28 mouse cellular contexts compared by ENCODE assay signal in the genomic region with DNA sequence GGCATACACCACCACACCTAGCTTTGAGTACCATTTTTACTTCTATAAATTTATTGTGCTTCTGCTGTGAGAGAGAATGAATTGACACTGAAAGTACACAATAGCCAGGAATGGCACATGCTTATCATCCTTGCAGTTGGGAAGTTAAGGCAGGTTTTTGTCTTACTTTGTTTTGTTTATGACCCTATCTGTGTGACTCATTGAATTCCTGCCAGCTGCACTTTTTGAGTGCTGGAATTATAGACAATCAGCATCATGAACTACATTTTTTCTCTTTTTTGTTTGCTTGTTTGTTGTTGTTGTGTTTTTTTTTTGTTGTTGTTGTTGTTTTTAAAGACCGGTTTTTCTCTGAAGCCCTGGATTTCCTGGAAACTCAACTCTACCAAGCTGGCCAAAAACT. TPM values are rescaled to one million over a fixed set of nuclear protein-coding genes. Genes with fewer than 3 reads are reported as not detected.
DNase-seq lines count a peak whose midpoint lies in the region; ATAC-seq and TF ChIP-seq lines count a peak whose summit lies in the region.
"Had no signal": no experiment of that assay in that cellular context is flagged by ENCODE, and none has a peak within 500 bp of the region (broad histone marks: within the 10 kb centered on the region; RNA-seq: fewer than 3 reads in every experiment).

No protein-coding gene starts in this region.

- TF ChIP-seq EP300 in ES-Bruce4 (IDR thresholded peaks at IDR 0.05; ENCODE audit: insufficient read depth, low read depth, low read length), result no peak

- H3K27me3 ChIP-seq in heart, embryonic 13.5 days (replicated peaks), result no peaks in the 10 kb centered on the region
- H3K27me3 ChIP-seq in kidney, embryonic 15.5 days, result no peaks in the 10 kb centered on the region
- H3K27me3 ChIP-seq in kidney, embryonic 16.5 days (ENCODE audit: insufficient read depth, low read length), result no peaks in the 10 kb centered on the region
- H3K27me3 ChIP-seq in ES-Bruce4 (ENCODE audit: control insufficient read depth, insufficient read depth, low read length, poor library complexity, severe bottlenecking), result no peaks in the 10 kb centered on the region
- no peaks in the 10 kb centered on the region for H3K27me3 ChIP-seq in hindbrain, postnatal 0 days (ENCODE audit: insufficient read depth, low read length)
- H3K27me3 ChIP-seq: hindbrain, embryonic 15.5 days; liver, embryonic 12.5 days had no signal

- TF ChIP-seq CTCF in ES-Bruce4 (IDR thresholded peaks at IDR 0.05; ENCODE audit: low read depth, low read length), result no peak
- TF ChIP-seq CTCF in hindbrain, postnatal 0 days (IDR thresholded peaks at IDR 0.05; ENCODE audit: low read depth), result no peak

- TF ChIP-seq POLR2A in ES-Bruce4 (IDR thresholded peaks at IDR 0.05; ENCODE audit: insufficient read depth, low read length), result no peak

- no peak overlapping the region for H3K4me2 ChIP-seq in heart, embryonic 13.5 days
- no peak overlapping the region for H3K4me2 ChIP-seq in kidney, embryonic 15.5 days
- H3K4me2 ChIP-seq in kidney, embryonic 16.5 days (replicated peaks; ENCODE audit: low read depth, low read length), result no peak overlapping the region
- no peak overlapping the region for H3K4me2 ChIP-seq in hindbrain, postnatal 0 days (ENCODE audit: low read depth, low read length)
- H3K4me2 ChIP-seq: hindbrain, embryonic 15.5 days; liver, embryonic 12.5 days; midbrain, embryonic 11.5 days had no signal

- peaks cover 17% of the 10 kb centered on the region for H3K4me1 ChIP-seq in heart, embryonic 13.5 days
- no peaks in the 10 kb centered on the region for H3K4me1 ChIP-seq in kidney, embryonic 15.5 days
- 0 out of 2 replicates have a peak, but pooled peaks cover 4% of the 10 kb centered on the region for H3K4me1 ChIP-seq in kidney, embryonic 16.5 days (ENCODE audit: insufficient read depth, low read length)
- H3K4me1 ChIP-seq in ES-Bruce4 (ENCODE audit: control insufficient read depth, insufficient read depth, low read length), result no peaks in the 10 kb centered on the region
- no peaks in the 10 kb centered on the region for H3K4me1 ChIP-seq in hindbrain, postnatal 0 days (ENCODE audit: insufficient read depth, low read length)
- H3K4me1 ChIP-seq: hindbrain, embryonic 10.5 days; hindbrain, embryonic 15.5 days had no signal

- intact Hi-C loops in heart, postnatal 10 days (cut with DNase I), result loop anchor here (1.0 kb wide), 1 partner anchor 40 kb away; no protein-coding TSS in a partner anchor

- peak overlapping the region; percentile 22 for H3K27ac ChIP-seq in heart, embryonic 13.5 days (replicated peaks)
- 0 out of 2 replicates have a peak overlapping the region, but pooled peaks have one; percentile 7 for H3K27ac ChIP-seq in kidney, embryonic 15.5 days
- H3K27ac ChIP-seq in kidney, embryonic 16.5 days (ENCODE audit: low read length), result no peak overlapping the region
- peak overlapping the region; percentile 36; the same call in 1 of the 2 replicates for H3K27ac ChIP-seq in ES-Bruce4 (ENCODE audit: insufficient read depth, low read length)
- H3K27ac ChIP-seq in hindbrain, postnatal 0 days, result no peak overlapping the region
- H3K27ac ChIP-seq: hindbrain, embryonic 10.5 days; hindbrain, embryonic 15.5 days; liver, embryonic 12.5 days; stomach, postnatal 0 days had no signal

- H3K36me3 ChIP-seq in heart, embryonic 13.5 days, result peaks cover 58% of the 10 kb centered on the region
- peaks cover 68% of the 10 kb centered on the region for H3K36me3 ChIP-seq in kidney, embryonic 15.5 days
- H3K36me3 ChIP-seq in kidney, embryonic 16.5 days (ENCODE audit: insufficient read depth, low read length), result peaks cover 20% of the 10 kb centered on the region
- peaks cover 52% of the 10 kb centered on the region for H3K36me3 ChIP-seq in ES-Bruce4 (ENCODE audit: control insufficient read depth, insufficient read depth, low read length, poor library complexity, severe bottlenecking)
- peaks cover 4% of the 10 kb centered on the region; the same call in 1 of the 2 replicates for H3K36me3 ChIP-seq in hindbrain, postnatal 0 days (ENCODE audit: insufficient read depth, low read length)

- no peaks in the 10 kb centered on the region for H3K9me3 ChIP-seq in heart, embryonic 13.5 days
- no peaks in the 10 kb centered on the region for H3K9me3 ChIP-seq in kidney, embryonic 15.5 days (replicated peaks)
- H3K9me3 ChIP-seq in kidney, embryonic 16.5 days (ENCODE audit: low read length), result no peaks in the 10 kb centered on the region
- H3K9me3 ChIP-seq in ES-Bruce4 (replicated peaks; ENCODE audit: control insufficient read depth, insufficient read depth, low read length, poor library complexity, severe bottlenecking), result no peaks in the 10 kb centered on the region
- H3K9me3 ChIP-seq in hindbrain, postnatal 0 days (ENCODE audit: low read length), result no peaks in the 10 kb centered on the region
- H3K9me3 ChIP-seq: hindbrain, embryonic 10.5 days; hindbrain, embryonic 15.5 days; liver, embryonic 12.5 days had no signal

- ATAC-seq in heart, embryonic 13.5 days (ENCODE audit: extremely low read depth, insufficient number of reproducible peaks, low FRiP score, low TSS enrichment), result no peak
- ATAC-seq in kidney, embryonic 15.5 days (replicated peaks; ENCODE audit: low FRiP score), result no peak
- ATAC-seq in kidney, embryonic 16.5 days (ENCODE audit: low FRiP score, low TSS enrichment), result no peak
- no peak for ATAC-seq in hindbrain, postnatal 0 days
- ATAC-seq: forebrain, postnatal 0 days; liver, embryonic 12.5 days; midbrain, embryonic 16.5 days had no signal

- WGBS in heart, embryonic 13.5 days, result 40% methylated on average over 1 of the region's 1 CpGs
- WGBS in kidney, embryonic 15.5 days, result 42% methylated on average over 1 of the region's 1 CpGs
- WGBS in kidney, embryonic 16.5 days, result 36% methylated on average over 1 of the region's 1 CpGs
- WGBS in hindbrain, postnatal 0 days, result 64% methylated on average over 1 of the region's 1 CpGs

- DNase-seq in heart, postnatal 10 days, result no peak
- DNase-seq in hindbrain, postnatal 0 days (ENCODE audit: low spot score), result no peak
- no peak for DNase-seq in urinary bladder, adult 2 months (ENCODE audit: low spot score)
- DNase-seq: gastrocnemius, postnatal 14 days; kidney, adult 18-20 months; layer of hippocampus, postnatal 36 days; left cerebral cortex, postnatal 4 days; liver, postnatal 0 days; thymus, postnatal 36 days had no signal

- H3K9ac ChIP-seq in heart, embryonic 13.5 days, result no peak overlapping the region
- no peak overlapping the region for H3K9ac ChIP-seq in kidney, embryonic 15.5 days
- no peak overlapping the region for H3K9ac ChIP-seq in kidney, embryonic 16.5 days (replicated peaks; ENCODE audit: low read length)
- H3K9ac ChIP-seq in ES-Bruce4 (ENCODE audit: low read depth, poor library complexity, severe bottlenecking), result no peak overlapping the region
- no peak overlapping the region for H3K9ac ChIP-seq in hindbrain, postnatal 0 days (replicated peaks; ENCODE audit: low read length)
- H3K9ac ChIP-seq: forebrain, postnatal 0 days; hindbrain, embryonic 15.5 days; liver, embryonic 12.5 days; liver, postnatal 0 days had no signal

- H3K4me3 ChIP-seq in heart, embryonic 13.5 days, result no peak overlapping the region
- H3K4me3 ChIP-seq in kidney, embryonic 15.5 days (replicated peaks), result no peak overlapping the region
- H3K4me3 ChIP-seq in kidney, embryonic 16.5 days (ENCODE audit: low read length), result no peak overlapping the region
- H3K4me3 ChIP-seq in ES-Bruce4 (ENCODE audit: low read depth, low read length), result no peak overlapping the region
- H3K4me3 ChIP-seq in hindbrain, postnatal 0 days (ENCODE audit: low read length), result no peak overlapping the region
- H3K4me3 ChIP-seq: erythroblast, embryonic 14.5 days; hindbrain, embryonic 10.5 days; hindbrain, embryonic 15.5 days; liver, embryonic 12.5 days had no signal

RNA-seq across cellular contexts. Expression of a gene that starts 15.0 kb away (rescaled TPM):
- polyA plus RNA-seq in heart, embryonic 13.5 days (2015; fragmentation: Nextera tagmentation; extraction: Ambion mirVana), result 4.3 and 4.6 TPM in 2 replicates
- 10 to 100 TPM; 57.7 to 68.4 TPM for total RNA-seq in heart, postnatal 10 days (2021)
- polyA plus RNA-seq in kidney, embryonic 15.5 days (2015; fragmentation: Nextera tagmentation; extraction: Ambion mirVana), result 10.8 and 11.1 TPM in 2 replicates
- 10.6 and 11.3 TPM in 2 replicates for polyA plus RNA-seq in kidney, embryonic 16.5 days (2015; fragmentation: Nextera tagmentation; extraction: Ambion mirVana)
- polyA plus RNA-seq in ES-Bruce4 (2011; ENCODE audit: insufficient read depth, insufficient read length, low read depth, missing spikeins), result 103 and 106 TPM in 2 replicates
- total RNA-seq in hindbrain, postnatal 0 days (2014; rRNA removed), result 24.7 and 26.0 TPM in 2 replicates
- polyA plus RNA-seq in hindbrain, postnatal 0 days (2015; fragmentation: Nextera tagmentation; extraction: Ambion mirVana), result 3.0 and 3.5 TPM in 2 replicates
- polyA plus RNA-seq in urinary bladder, adult 2 months (2012; rRNA removed), result 19.1 and 24.2 TPM in 2 replicates

RNA-seq across cellular contexts. Expression of a gene that starts 24.2 kb away (rescaled TPM):
- 0.82 and 1.4 TPM in 2 replicates for polyA plus RNA-seq in heart, embryonic 13.5 days (2015; fragmentation: Nextera tagmentation; extraction: Ambion mirVana)
- total RNA-seq in heart, postnatal 10 days (2021), result 1 to 10 TPM in 1 of 2 experiments, under 1 TPM in 1; 0.67 to 1.4 TPM
- 0.75 and 1.7 TPM in 2 replicates for polyA plus RNA-seq in kidney, embryonic 15.5 days (2015; fragmentation: Nextera tagmentation; extraction: Ambion mirVana)
- 1.7 and 2.0 TPM in 2 replicates for polyA plus RNA-seq in kidney, embryonic 16.5 days (2015; fragmentation: Nextera tagmentation; extraction: Ambion mirVana)
- polyA plus RNA-seq in ES-Bruce4 (2011; ENCODE audit: insufficient read depth, insufficient read length, low read depth, missing spikeins), result 1.8 and 2.8 TPM in 2 replicates
- total RNA-seq in hindbrain, postnatal 0 days (2014; rRNA removed), result 0.16 TPM in 1 of 2 replicates, not detected in the other
- polyA plus RNA-seq in hindbrain, postnatal 0 days (2015; fragmentation: Nextera tagmentation; extraction: Ambion mirVana), result 0.36 and 0.62 TPM in 2 replicates
- polyA plus RNA-seq in urinary bladder, adult 2 months (2012; rRNA removed), result 0.53 and 0.62 TPM in 2 replicates
- total RNA-seq: granulocyte monocyte progenitor cell, adult 5-6 weeks; megakaryocyte, adult 5-6 weeks had no signal
- polyA plus RNA-seq: activated CD4-positive, CD25-positive, alpha-beta regulatory T cell, adult 4 months; neural tube, embryonic 11.5 days had no signal

RNA-seq across cellular contexts. Expression of a gene that starts 37.8 kb away (rescaled TPM):
- 93.9 and 102 TPM in 2 replicates for polyA plus RNA-seq in heart, embryonic 13.5 days (2015; fragmentation: Nextera tagmentation; extraction: Ambion mirVana)
- total RNA-seq in heart, postnatal 10 days (2021), result 10 to 100 TPM; 23.3 to 27.3 TPM
- 82.9 and 86.1 TPM in 2 replicates for polyA plus RNA-seq in kidney, embryonic 15.5 days (2015; fragmentation: Nextera tagmentation; extraction: Ambion mirVana)
- 81.5 and 94.9 TPM in 2 replicates for polyA plus RNA-seq in kidney, embryonic 16.5 days (2015; fragmentation: Nextera tagmentation; extraction: Ambion mirVana)
- polyA plus RNA-seq in ES-Bruce4 (2011; ENCODE audit: insufficient read depth, insufficient read length, low read depth, missing spikeins), result 49.7 and 55.4 TPM in 2 replicates
- 27.4 and 28.0 TPM in 2 replicates for total RNA-seq in hindbrain, postnatal 0 days (2014; rRNA removed)
- polyA plus RNA-seq in hindbrain, postnatal 0 days (2015; fragmentation: Nextera tagmentation; extraction: Ambion mirVana), result 90.4 and 95.1 TPM in 2 replicates
- 145 and 166 TPM in 2 replicates for polyA plus RNA-seq in urinary bladder, adult 2 months (2012; rRNA removed)

RNA-seq across cellular contexts. Expression of a gene that starts 49.4 kb away (rescaled TPM):
- polyA plus RNA-seq in heart, embryonic 13.5 days (2015; fragmentation: Nextera tagmentation; extraction: Ambion mirVana), result 141 and 142 TPM in 2 replicates
- 100 to 1,000 TPM; 547 to 592 TPM for total RNA-seq in heart, postnatal 10 days (2021)
- 210 and 217 TPM in 2 replicates for polyA plus RNA-seq in kidney, embryonic 15.5 days (2015; fragmentation: Nextera tagmentation; extraction: Ambion mirVana)
- 209 and 212 TPM in 2 replicates for polyA plus RNA-seq in kidney, embryonic 16.5 days (2015; fragmentation: Nextera tagmentation; extraction: Ambion mirVana)
- 1,129 and 1,194 TPM in 2 replicates for polyA plus RNA-seq in ES-Bruce4 (2011; ENCODE audit: insufficient read depth, insufficient read length, low read depth, missing spikeins)
- total RNA-seq in hindbrain, postnatal 0 days (2014; rRNA removed), result 151 and 157 TPM in 2 replicates
- polyA plus RNA-seq in hindbrain, postnatal 0 days (2015; fragmentation: Nextera tagmentation; extraction: Ambion mirVana), result 104 TPM in 2 replicates
- 328 and 432 TPM in 2 replicates for polyA plus RNA-seq in urinary bladder, adult 2 months (2012; rRNA removed)

RNA-seq across cellular contexts. Expression of a gene that starts 54.0 kb away (rescaled TPM):
- 0.16 and 0.19 TPM in 2 replicates for polyA plus RNA-seq in heart, embryonic 13.5 days (2015; fragmentation: Nextera tagmentation; extraction: Ambion mirVana)
- not detected for total RNA-seq in heart, postnatal 10 days (2021)
- 1.3 and 5.9 TPM in 2 replicates for polyA plus RNA-seq in kidney, embryonic 15.5 days (2015; fragmentation: Nextera tagmentation; extraction: Ambion mirVana)
- polyA plus RNA-seq in kidney, embryonic 16.5 days (2015; fragmentation: Nextera tagmentation; extraction: Ambion mirVana), result 1.2 and 1.3 TPM in 2 replicates
- not detected in 2 replicates for polyA plus RNA-seq in ES-Bruce4 (2011; ENCODE audit: insufficient read depth, insufficient read length, low read depth, missing spikeins)
- 0.11 and 0.31 TPM in 2 replicates for total RNA-seq in hindbrain, postnatal 0 days (2014; rRNA removed)
- 0.38 and 0.40 TPM in 2 replicates for polyA plus RNA-seq in hindbrain, postnatal 0 days (2015; fragmentation: Nextera tagmentation; extraction: Ambion mirVana)
- 0.15 and 0.21 TPM in 2 replicates for polyA plus RNA-seq in urinary bladder, adult 2 months (2012; rRNA removed)
- total RNA-seq: granulocyte monocyte progenitor cell, adult 5-6 weeks; heart, postnatal 14 days; megakaryocyte, adult 5-6 weeks; neutrophil, adult 5-6 weeks had no signal
- polyA plus RNA-seq: activated CD4-positive, CD25-positive, alpha-beta regulatory T cell, adult 4 months; erythroblast, embryonic 14.5 days; liver, postnatal 0 days; spleen, adult 2 months had no signal

Comparison
In these comparisons a context has a peak if more than half of its experiments do, and no peak if none do; other contexts are left out.
1. H3K27ac ChIP-seq: peak in heart, embryonic 13.5 days (single experiment), kidney, embryonic 15.5 days (single experiment) and ES-Bruce4 (single experiment); none in kidney, embryonic 16.5 days (single experiment) and hindbrain, postnatal 0 days (single experiment).